Mouse (Mus musculus) neural tube, embryonic 14.5 days (tissue): ENCODE data around the gene Ly9. TPM values are rescaled to one million over a fixed set of nuclear protein-coding genes. Genes with fewer than 3 reads are reported as not detected.

ENCODE experiments used
- ATAC-seq: fragments of 200-750 bp; cut with Nextera tagmentation; 2 replicates; pipeline ENCODE4 v1.8.0; 2017; ENCODE audit warnings: low read depth, mild to moderate bottlenecking, moderate TSS enrichment, moderate library complexity
- H3K27ac ChIP-seq: fragments of 300-500 bp; sonication (generic); 2 replicates; pipeline ENCODE4 v1.5.1; 2014; ENCODE audit warnings: low read depth, mild to moderate bottlenecking, control low read depth, low read length, moderate library complexity, mixed read lengths
- H3K27me3 ChIP-seq: fragments of 300-500 bp; sonication (generic); 2 replicates; pipeline ENCODE4 v1.6.1; 2014; ENCODE audit warnings: low read length; ENCODE audit not compliant: control insufficient read depth, insufficient read depth
- H3K36me3 ChIP-seq: fragments of 300-500 bp; sonication (generic); 2 replicates; pipeline ENCODE4 v1.6.1; 2014; ENCODE audit warnings: low read length, mixed read lengths; ENCODE audit not compliant: control insufficient read depth, insufficient read depth
- H3K4me1 ChIP-seq: fragments of 300-500 bp; sonication (generic); 2 replicates; pipeline ENCODE4 v1.6.1; 2014; ENCODE audit warnings: low read length; ENCODE audit not compliant: control insufficient read depth, insufficient read depth
- H3K4me2 ChIP-seq: fragments of 300-500 bp; sonication (generic); 2 replicates; pipeline ENCODE4 v1.6.1; 2014; ENCODE audit warnings: mild to moderate bottlenecking, low read depth, low read length, control low read depth
- H3K4me3 ChIP-seq: fragments of 300-500 bp; sonication (generic); 2 replicates; pipeline ENCODE4 v1.5.1; 2014; ENCODE audit warnings: low read depth, low read length, control low read depth, mixed read lengths
- H3K9ac ChIP-seq: fragments of 300-500 bp; sonication (generic); replicated peaks from 2 replicates; pipeline ENCODE4 v1.6.1; 2014; ENCODE audit warnings: low read depth, mild to moderate bottlenecking, control low read depth, low read length, mixed read lengths
- H3K9me3 ChIP-seq: fragments of 300-500 bp; sonication (generic); 2 replicates; pipeline ENCODE4 v1.6.1; 2016; ENCODE audit warnings: low read length; ENCODE audit not compliant: control insufficient read depth
- WGBS: fragments of 180-500 bp; shearing (Covaris S2); extraction: QIAGEN DNeasy Blood & Tissue Kit; methylation state at CpG from one replicate; pipeline ENCODE4 v1.1.7; 2014; 5-methylcytosine and 5-hydroxymethylcytosine counted together
- polyA plus RNA-seq: library from polyadenylated mRNA; unstranded; fragments of >200 nt; fragmentation: Nextera tagmentation; extraction: Ambion mirVana; gene quantifications from 2 replicates; pipeline ENCODE4 v1.2.1, GENCODE M21; 2014

The Ly9 gene
- polyA plus RNA-seq, 1 experiment from 2014 or later, result not detected

DNA sequence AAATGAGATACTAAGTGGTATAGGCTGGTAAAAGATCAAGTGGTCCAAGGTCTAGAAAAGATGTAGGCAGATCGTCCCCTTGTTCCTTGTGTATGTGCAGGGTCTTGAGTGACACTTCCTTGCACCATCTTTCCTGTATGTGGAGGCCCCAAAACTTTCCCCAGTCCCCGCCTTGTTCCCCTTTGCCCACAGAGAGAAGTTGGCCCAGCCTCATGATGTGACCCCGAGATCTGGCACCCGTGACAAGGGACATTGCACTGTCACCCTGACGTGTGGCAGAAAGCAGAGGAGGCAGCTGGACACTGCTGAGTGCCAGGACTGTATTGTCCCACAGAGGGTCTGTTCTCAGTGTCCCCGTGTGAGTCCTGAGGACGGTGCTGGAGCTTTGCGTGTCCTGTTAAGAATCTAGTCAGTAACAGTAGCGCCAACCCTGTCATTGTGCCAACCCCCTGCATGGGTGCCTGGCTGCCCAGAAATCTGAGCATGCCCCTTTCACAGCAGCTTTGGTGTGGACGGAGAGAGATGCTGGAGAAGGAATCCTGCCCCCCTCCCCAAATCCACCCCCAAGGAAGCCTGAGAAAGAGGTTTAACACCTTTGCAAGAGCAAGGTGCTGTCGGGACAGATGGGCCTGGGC lies 9.8 kb upstream of the Ly9 start:
- ATAC-seq, result no peak
- Histone ChIP-seq H3K27me3 (no peaks in the 10 kb centered on the region), H3K9ac (no peak overlapping the region), H3K36me3 (no peaks in the 10 kb centered on the region), H3K4me2 (no peak overlapping the region), H3K27ac (no peak overlapping the region), H3K4me3 (no peak overlapping the region), H3K4me1 (no peaks in the 10 kb centered on the region), H3K9me3 (no peaks in the 10 kb centered on the region)
- WGBS, result 86% methylated on average over 11 of the region's 11 CpGs

DNA sequence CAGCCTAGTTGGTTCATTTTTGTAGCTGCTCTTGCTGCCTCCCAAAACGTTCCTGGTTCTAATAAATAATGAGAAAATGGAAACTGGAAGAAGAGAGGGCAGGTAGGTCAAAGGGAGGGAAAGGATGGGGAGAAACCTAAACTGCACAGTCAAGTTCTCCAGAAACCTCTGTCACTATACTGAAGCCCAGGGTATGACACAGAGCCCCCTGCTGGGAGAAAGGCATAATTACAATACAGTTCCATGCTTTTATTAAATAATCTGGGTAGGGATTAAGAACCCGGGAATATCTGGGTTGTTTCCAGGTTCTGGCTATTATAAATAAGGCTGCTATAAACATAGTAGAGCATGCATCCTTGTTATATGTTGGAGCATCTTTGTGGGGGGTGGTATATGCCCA lies 6.8 kb upstream of the Ly9 start:
- ATAC-seq, result no peak
- H3K4me2 ChIP-seq, result no peak overlapping the region
- no peak overlapping the region for H3K9ac ChIP-seq
- 52% methylated on average over 2 of the region's 2 CpGs for WGBS
- H3K4me3 ChIP-seq, result no peak overlapping the region
- H3K27ac ChIP-seq, result no peak overlapping the region
- H3K4me1 ChIP-seq, result no peaks in the 10 kb centered on the region
- no peaks in the 10 kb centered on the region for H3K9me3 ChIP-seq
- H3K27me3 ChIP-seq, result no peaks in the 10 kb centered on the region
- H3K36me3 ChIP-seq, result no peaks in the 10 kb centered on the region

DNA sequence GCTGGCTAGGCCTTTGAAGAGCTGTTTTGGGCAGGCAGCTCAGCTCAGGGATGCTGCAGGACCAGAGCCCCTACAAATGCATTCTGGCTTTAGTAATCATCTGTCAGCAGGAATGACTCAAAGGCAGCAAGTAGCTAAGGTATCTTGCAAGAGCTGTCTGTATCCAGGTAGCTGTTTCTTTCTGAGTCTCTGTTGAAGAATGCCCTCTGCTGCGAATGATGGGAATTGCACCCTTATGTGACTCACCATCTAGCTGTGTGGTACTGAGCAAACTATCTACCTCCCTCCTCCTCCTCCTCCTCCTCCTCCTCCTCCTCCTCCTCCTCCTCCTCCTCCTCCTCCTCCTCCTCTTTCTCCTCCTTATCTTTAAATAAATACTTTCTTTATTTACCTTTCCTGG lies 3.6 kb upstream of the Ly9 start:
- H3K27me3 ChIP-seq, result no peaks in the 10 kb centered on the region
- H3K36me3 ChIP-seq, result no peaks in the 10 kb centered on the region
- no peak overlapping the region for H3K4me3 ChIP-seq
- no peak overlapping the region for H3K27ac ChIP-seq
- WGBS, result 36% methylated on average over 1 of the region's 1 CpGs
- no peaks in the 10 kb centered on the region for H3K9me3 ChIP-seq
- no peak overlapping the region for H3K4me2 ChIP-seq
- no peaks in the 10 kb centered on the region for H3K4me1 ChIP-seq
- H3K9ac ChIP-seq, result no peak overlapping the region
- no peak for ATAC-seq

DNA sequence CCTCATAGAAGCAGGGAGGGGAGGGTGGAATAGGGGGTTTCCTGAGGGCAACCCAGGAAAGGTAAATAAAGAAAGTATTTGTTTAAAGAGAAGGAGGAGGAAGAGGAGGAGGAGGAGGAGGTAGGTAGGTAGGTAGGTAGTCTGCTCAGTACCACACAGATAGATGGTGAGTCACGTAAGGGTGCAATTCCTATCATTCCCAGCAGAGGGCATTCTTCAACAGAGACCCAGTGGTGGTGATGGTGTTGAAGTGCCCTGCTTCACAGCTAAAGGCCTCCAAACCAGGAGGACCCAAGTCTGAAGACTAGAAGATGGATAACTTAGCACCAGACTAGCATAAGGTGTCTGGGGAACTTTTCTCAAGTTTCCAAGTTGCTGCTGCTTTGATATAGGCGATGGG lies 2.8 kb upstream of the Ly9 start:
- H3K4me2 ChIP-seq, result no peak overlapping the region
- no peak overlapping the region for H3K27ac ChIP-seq
- no peaks in the 10 kb centered on the region for H3K9me3 ChIP-seq
- H3K9ac ChIP-seq, result no peak overlapping the region
- no peaks in the 10 kb centered on the region for H3K36me3 ChIP-seq
- no peaks in the 10 kb centered on the region for H3K4me1 ChIP-seq
- no peaks in the 10 kb centered on the region for H3K27me3 ChIP-seq
- no peak overlapping the region for H3K4me3 ChIP-seq
- 91% methylated on average over 2 of the region's 2 CpGs for WGBS
- no peak for ATAC-seq

DNA sequence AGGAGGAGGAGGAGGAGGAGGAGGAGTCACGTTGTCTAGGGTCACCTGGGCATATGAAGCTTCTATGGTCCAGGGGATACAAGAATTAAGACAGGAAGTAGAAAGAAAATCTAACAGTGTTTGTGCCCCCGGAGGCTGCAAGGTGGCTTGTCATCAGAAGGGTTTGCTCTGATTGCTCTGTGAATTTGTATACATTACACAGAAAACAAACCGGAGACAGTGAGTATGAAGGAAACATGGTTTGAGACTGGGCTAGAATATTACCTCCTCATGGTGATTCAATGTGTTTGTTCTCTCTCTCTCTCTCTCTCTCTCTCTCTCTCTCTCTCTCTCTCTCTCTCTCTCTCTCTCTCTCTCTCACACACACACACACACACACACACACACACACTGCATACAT lies 554 bp downstream of the Ly9 start:
- H3K27me3 ChIP-seq, result no peaks in the 10 kb centered on the region

DNA sequence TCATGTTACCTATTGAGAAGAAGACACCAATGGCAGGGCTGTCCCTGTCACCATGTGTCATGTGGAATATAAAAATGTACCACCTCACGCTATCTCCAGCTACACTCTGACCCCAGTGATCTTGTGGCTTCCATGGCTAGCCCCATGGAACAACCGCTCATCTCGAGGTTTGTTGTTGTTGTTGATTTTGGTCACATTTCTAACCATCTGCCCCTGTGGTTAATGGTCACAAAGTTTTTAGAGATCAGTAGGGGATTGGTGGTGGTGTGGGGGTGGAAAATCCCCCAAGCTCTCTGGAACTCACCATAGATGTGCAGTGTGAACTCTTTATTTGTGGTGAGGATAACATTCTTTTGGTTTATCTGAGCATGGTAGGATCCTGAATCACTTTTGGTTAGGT lies 2.5 kb downstream of the Ly9 start:
- no peaks in the 10 kb centered on the region for H3K36me3 ChIP-seq
- H3K27ac ChIP-seq, result no peak overlapping the region
- WGBS, result 88% methylated on average over 3 of the region's 3 CpGs
- no peak overlapping the region for H3K9ac ChIP-seq
- ATAC-seq, result no peak
- H3K4me3 ChIP-seq, result no peak overlapping the region
- H3K4me2 ChIP-seq, result no peak overlapping the region
- H3K9me3 ChIP-seq, result no peaks in the 10 kb centered on the region
- H3K27me3 ChIP-seq, result no peaks in the 10 kb centered on the region
- no peaks in the 10 kb centered on the region for H3K4me1 ChIP-seq

More for the DNA sequence above, 554 bp downstream of the Ly9 start:
- ATAC-seq, result no peak
- Histone ChIP-seq H3K27ac (no peak overlapping the region), H3K4me2 (no peak overlapping the region), H3K4me1 (no peaks in the 10 kb centered on the region), H3K36me3 (no peaks in the 10 kb centered on the region), H3K9me3 (no peaks in the 10 kb centered on the region), H3K4me3 (no peak overlapping the region), H3K9ac (no peak overlapping the region)
- 84% methylated on average over 3 of the region's 3 CpGs for WGBS

DNA sequence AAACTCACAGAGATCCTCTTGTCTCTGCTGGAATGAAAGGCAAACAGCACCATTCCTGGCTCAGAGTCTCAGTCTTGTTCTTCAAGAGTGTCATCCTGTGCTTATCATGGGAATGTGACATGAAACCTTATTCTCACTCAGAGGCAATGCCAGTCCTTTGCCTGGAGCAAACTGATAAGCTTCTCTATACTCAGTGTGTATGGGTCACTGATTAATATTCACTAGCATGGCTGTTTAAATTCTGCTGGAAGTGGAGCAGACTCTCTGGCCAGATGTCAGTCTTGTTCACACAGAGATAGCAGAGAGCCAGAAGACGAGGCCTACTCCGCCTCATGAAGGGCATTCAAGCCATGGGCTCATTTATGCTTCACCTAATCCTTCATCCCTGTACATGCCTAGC lies 22.6 kb downstream of the Ly9 start:
- no peaks in the 10 kb centered on the region for H3K27me3 ChIP-seq

DNA sequence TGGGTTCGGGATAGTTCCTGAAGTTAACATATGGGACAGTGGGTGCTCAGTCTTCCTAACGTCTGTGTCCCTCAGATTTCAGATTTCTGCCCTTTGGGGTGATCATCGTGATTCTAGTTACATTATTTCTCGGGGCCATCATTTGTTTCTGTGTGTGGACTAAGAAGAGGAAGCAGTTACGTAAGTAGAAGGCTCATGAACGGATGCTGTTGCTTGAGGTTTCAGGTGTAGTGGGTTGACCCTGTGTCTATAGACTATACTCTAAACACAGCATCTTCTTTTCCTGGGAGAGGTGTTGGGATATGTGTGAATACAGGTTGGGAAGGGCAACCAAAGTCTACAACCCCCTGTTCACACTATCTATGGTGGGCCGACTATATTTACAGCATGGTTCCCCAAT lies 30.0 kb downstream of the Ly9 start:
- ATAC-seq, result no peak

More for the DNA sequence above, 22.6 kb downstream of the Ly9 start:
- Histone ChIP-seq H3K36me3 (no peaks in the 10 kb centered on the region), H3K4me3 (no peak overlapping the region), H3K4me1 (no peaks in the 10 kb centered on the region), H3K9me3 (no peaks in the 10 kb centered on the region), H3K4me2 (no peak overlapping the region), H3K9ac (no peak overlapping the region), H3K27ac (no peak overlapping the region)
- WGBS, result 90% methylated on average over 2 of the region's 2 CpGs
- no peak for ATAC-seq

DNA sequence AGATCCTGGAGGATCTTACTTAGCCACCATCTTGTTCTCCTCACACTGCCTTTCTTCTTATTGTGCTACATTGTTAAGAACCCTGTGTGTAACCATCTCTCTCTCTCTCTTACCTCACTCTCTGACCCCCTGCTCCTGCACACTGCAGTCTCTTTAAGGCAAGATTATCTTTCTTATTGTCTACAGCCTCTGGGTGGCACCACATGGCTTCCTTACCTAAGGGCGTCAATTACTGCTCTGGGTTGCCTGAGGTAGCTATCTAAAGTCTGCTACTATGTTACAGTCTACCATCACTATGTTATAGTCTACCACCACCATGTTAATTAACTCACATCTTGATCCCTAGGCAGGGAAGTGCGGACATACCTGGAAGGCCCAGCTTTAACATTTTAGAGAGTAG lies 38.8 kb downstream of the Ly9 start:
- WGBS, result 57% methylated on average over 2 of the region's 2 CpGs
- no peaks in the 10 kb centered on the region for H3K9me3 ChIP-seq
- H3K27me3 ChIP-seq, result no peaks in the 10 kb centered on the region
- no peaks in the 10 kb centered on the region for H3K36me3 ChIP-seq
- H3K4me2 ChIP-seq, result no peak overlapping the region
- H3K9ac ChIP-seq, result no peak overlapping the region
- ATAC-seq, result no peak
- H3K27ac ChIP-seq, result no peak overlapping the region
- H3K4me1 ChIP-seq, result no peaks in the 10 kb centered on the region
- H3K4me3 ChIP-seq, result no peak overlapping the region

More for the DNA sequence above, 30.0 kb downstream of the Ly9 start:
- WGBS, result 92% methylated on average over 7 of the region's 7 CpGs
- no peak overlapping the region for H3K27ac ChIP-seq
- H3K36me3 ChIP-seq, result no peaks in the 10 kb centered on the region
- H3K4me3 ChIP-seq, result no peak overlapping the region
- H3K4me1 ChIP-seq, result no peaks in the 10 kb centered on the region
- H3K27me3 ChIP-seq, result no peaks in the 10 kb centered on the region
- no peaks in the 10 kb centered on the region for H3K9me3 ChIP-seq
- H3K9ac ChIP-seq, result no peak overlapping the region
- no peak overlapping the region for H3K4me2 ChIP-seq
